Mouse (Mus musculus) activated CD4-positive, CD25-positive, alpha-beta regulatory T cell, adult 4 months (primary cell): ENCODE data around the gene Zfp513. TPM values are rescaled to one million over a fixed set of nuclear protein-coding genes. Genes with fewer than 3 reads are reported as not detected.

Experiments
- ATAC-seq: one replicate; pipeline ENCODE4 v1.8.0; 2017
- polyA plus RNA-seq, 2 experiments: library from polyadenylated mRNA; unstranded; fragments of 100-300 nt; shearing (Covaris generic); gene quantifications; one replicate each; pipeline ENCODE4 v1.2.1; 2017

The Zfp513 gene
- polyA plus RNA-seq, 2 experiments from 2014 or later: 2.4 to 4.4 TPM

DNA sequence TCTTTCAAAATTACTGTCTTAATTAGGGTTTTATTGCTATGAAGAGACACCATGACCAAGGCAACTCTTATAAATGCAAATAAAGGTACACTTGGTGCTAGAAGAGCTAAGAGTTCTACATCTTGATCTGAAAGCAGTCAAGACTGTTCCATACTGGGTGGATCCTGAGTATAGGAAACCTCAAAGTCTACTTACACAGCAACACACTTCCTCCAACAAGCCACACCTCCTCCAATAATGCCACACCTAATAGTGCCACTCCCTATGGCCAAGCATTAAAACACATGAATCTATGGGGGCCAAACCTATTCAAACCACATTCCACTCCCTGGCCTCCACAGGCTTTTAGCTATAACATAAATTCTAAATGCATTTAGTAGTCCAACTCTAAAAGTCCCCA is 39.6 kb downstream of the Zfp513 start:
- ATAC-seq: no peak

DNA sequence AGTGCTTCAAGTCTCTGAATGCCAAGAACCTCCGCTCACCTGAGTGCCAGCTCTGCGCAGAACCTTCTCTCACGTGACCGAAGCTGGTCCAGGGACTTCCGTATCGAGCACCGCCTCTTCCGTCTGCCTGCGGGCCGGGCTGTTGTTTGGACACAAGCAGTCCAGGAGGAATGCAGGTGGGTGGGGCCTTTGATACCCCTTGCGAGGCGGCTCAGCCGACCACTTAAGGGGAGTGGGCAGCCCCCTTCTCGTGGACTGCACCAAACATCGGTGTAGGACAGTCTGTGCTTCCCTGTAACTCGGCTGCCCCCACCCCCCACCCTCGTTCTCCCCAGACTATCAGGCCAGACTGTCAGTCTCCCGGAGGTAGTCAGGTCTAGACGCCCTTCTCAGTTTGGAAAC is 48.0 kb downstream of the Zfp513 start, which contains the start of gene Mpv17:
Mpv17 (minus strand) TSS at position 100 of the 402 bp plus-strand sequence.
- peak; percentile 96 for ATAC-seq

DNA sequence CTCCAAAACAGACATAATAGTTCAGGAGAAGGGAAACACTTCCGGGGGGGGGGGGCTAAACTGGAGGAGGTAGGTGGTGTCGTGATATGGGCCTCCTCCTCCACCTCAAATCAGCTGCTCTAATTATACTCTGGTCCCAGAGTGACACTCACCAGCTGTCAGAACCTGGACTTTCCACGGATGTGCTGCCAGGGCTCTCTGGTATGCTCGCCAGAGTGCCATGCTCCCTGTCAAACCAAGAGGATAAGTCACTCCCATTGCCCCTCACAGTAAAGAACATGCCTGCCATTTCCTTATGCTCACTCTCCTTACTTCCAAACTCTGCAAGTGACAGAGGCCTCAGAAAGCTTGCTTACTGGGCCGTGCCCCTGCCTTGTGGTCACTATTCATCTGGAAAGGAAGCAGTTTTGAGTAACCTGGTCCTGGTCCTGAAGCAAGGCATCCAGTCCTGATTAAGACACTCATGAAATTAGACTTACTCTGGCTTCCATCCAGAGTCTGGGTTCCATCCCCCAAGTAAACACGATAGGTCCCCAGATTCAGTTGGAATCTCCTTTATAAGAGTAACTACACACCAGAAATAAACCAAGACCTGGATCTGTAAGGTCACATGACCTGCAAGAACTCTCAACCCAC is 48.5 kb downstream of the Zfp513 start:
- no peak for ATAC-seq

DNA sequence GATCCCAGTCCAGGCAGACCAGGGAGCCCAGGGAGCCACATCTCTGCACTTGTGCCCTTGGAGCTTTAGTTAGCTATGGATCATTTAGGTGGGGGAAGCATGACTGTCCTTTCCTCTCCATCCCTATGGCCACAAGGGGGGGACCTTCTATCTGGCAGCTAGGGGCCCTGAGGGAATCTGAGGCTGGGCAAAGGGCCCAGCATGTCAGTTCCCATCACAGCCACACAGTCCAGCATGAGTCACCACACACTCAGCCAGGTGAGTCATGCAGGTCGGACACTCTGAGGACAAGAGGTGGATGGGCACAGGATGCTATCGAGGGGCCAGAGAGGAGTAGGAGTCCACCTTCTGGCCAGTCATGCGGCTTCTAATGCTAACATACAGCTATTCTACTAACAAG is 50.4 kb downstream of the Zfp513 start:
- no peak for ATAC-seq

DNA sequence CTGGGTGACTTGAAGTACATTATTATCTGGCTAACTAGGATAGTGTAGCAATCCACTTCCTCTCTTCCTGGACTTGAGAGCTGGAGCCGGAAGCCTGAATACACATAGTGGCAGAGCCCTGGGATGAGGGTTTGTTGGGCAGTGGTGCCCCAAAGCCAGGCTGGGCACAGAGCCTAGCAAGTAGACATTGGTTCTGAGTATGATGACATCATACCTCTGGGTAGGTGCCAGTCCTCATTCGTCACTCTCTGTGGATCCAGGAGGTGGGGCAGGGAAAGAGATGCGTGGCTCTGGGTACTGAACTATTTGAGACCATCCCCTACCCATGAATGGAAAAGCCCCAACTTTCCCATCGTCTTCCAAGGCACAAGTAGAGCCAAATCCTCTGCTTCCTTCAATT is 52.3 kb downstream of the Zfp513 start:
- no peak for ATAC-seq

Other genes starting within 250 kb of the Zfp513 start
- 10 to 100 TPM; 60.4 to 71.0 TPM for gene Preb, start 241.9 kb downstream of the Zfp513 start, polyA plus RNA-seq
- gene Tcf23, start 233.6 kb downstream of the Zfp513 start, polyA plus RNA-seq: not detected
- 10 to 100 TPM; 80.2 to 81.8 TPM for gene Atraid, start 154.0 kb downstream of the Zfp513 start, polyA plus RNA-seq
- 1 to 10 TPM; 2.7 to 3.2 TPM for gene Slc5a6, start 153.4 kb downstream of the Zfp513 start, polyA plus RNA-seq
- gene Cad, start 147.5 kb downstream of the Zfp513 start, polyA plus RNA-seq: 1 to 10 TPM; 5.7 to 9.7 TPM
- gene Dnajc5g, start 96.0 kb downstream of the Zfp513 start, polyA plus RNA-seq: under 1 TPM in 1 of 2 experiments, not detected in 1; 0.28 TPM
- gene Slc30a3, start 94.1 kb downstream of the Zfp513 start, polyA plus RNA-seq: not detected
- gene Trim54, start 85.6 kb downstream of the Zfp513 start, polyA plus RNA-seq: not detected
- not detected for gene Ucn, start 63.5 kb downstream of the Zfp513 start, polyA plus RNA-seq
- gene Mpv17, start 48.1 kb downstream of the Zfp513 start, polyA plus RNA-seq: 10 to 100 TPM; 44.0 to 44.5 TPM
- 1 to 10 TPM; 1.6 to 2.3 TPM for gene Gm29609, start 22.4 kb downstream of the Zfp513 start, polyA plus RNA-seq
- gene Gtf3c2, start 22.2 kb downstream of the Zfp513 start, polyA plus RNA-seq: 10 to 100 TPM; 64.6 to 66.3 TPM
- gene Snx17, start 9.1 kb downstream of the Zfp513 start, polyA plus RNA-seq: 100 to 1,000 TPM in 1 of 2 experiments, 10 to 100 TPM in 1; 99.1 to 123 TPM
- 10 to 100 TPM; 37.6 to 41.9 TPM for gene Eif2b4, start 8.9 kb downstream of the Zfp513 start, polyA plus RNA-seq
- 10 to 100 TPM; 57.8 to 69.6 TPM for gene Ppm1g, start 18.4 kb upstream of the Zfp513 start, polyA plus RNA-seq
- 10 to 100 TPM; 90.1 to 91.2 TPM for gene Nrbp1, start 38.6 kb upstream of the Zfp513 start, polyA plus RNA-seq
- not detected for gene Gm9970, start 38.9 kb upstream of the Zfp513 start, polyA plus RNA-seq
- gene Krtcap3, start 49.4 kb upstream of the Zfp513 start, polyA plus RNA-seq: 10 to 100 TPM; 26.6 to 35.5 TPM
- gene Ift172, start 88.8 kb upstream of the Zfp513 start, polyA plus RNA-seq: 1 to 10 TPM; 2.6 to 7.2 TPM
- gene Fndc4, start 93.8 kb upstream of the Zfp513 start, polyA plus RNA-seq: not detected
- not detected for gene Gckr, start 95.1 kb upstream of the Zfp513 start, polyA plus RNA-seq